Mouse (Mus musculus) cerebellum, adult 2 months (tissue): ENCODE measurements around the gene Olfr1394.

Experiments
- CTCF ChIP-seq: fragments of 200-500 bp; IDR thresholded peaks from 2 replicates; pipeline ENCODE4 v1.5.1; 2011; ENCODE audit warnings: low read depth, mild to moderate bottlenecking, control low read depth, low read length, moderate library complexity, borderline replicate concordance; ENCODE audit not compliant: insufficient read depth
- POLR2A ChIP-seq: fragments of 200-500 bp; IDR thresholded peaks from 2 replicates; pipeline ENCODE4 v1.6.1; 2011; ENCODE audit warnings: low read length, control low read depth, borderline replicate concordance; ENCODE audit not compliant: insufficient read depth

- TF ChIP-seq CTCF: no peak
- no peak for TF ChIP-seq POLR2A
Measured at GRCm38 (mm10) chr11:49195819-49196322, 41.7 kb downstream of the Olfr1394 start.
